Mouse (Mus musculus) thymus, adult 2 months (tissue): ENCODE data around the gene Cd151.

Experiments used
- CTCF ChIP-seq: fragments of 200-500 bp; IDR thresholded peaks from 2 replicates; pipeline ENCODE4 v1.5.1; 2012; ENCODE audit warnings: mild to moderate bottlenecking, control low read depth, low read length, moderate library complexity, borderline replicate concordance; ENCODE audit not compliant: control insufficient read depth, poor library complexity, insufficient read depth; ENCODE audit errors: extremely low read depth
- POLR2A ChIP-seq: fragments of 200-500 bp; IDR thresholded peaks from 2 replicates; pipeline ENCODE4 v1.6.1; 2012; ENCODE audit warnings: mild to moderate bottlenecking, low read length, control low read depth, moderate library complexity; ENCODE audit not compliant: control insufficient read depth, poor library complexity, insufficient read depth; ENCODE audit errors: extremely low read depth

DNA sequence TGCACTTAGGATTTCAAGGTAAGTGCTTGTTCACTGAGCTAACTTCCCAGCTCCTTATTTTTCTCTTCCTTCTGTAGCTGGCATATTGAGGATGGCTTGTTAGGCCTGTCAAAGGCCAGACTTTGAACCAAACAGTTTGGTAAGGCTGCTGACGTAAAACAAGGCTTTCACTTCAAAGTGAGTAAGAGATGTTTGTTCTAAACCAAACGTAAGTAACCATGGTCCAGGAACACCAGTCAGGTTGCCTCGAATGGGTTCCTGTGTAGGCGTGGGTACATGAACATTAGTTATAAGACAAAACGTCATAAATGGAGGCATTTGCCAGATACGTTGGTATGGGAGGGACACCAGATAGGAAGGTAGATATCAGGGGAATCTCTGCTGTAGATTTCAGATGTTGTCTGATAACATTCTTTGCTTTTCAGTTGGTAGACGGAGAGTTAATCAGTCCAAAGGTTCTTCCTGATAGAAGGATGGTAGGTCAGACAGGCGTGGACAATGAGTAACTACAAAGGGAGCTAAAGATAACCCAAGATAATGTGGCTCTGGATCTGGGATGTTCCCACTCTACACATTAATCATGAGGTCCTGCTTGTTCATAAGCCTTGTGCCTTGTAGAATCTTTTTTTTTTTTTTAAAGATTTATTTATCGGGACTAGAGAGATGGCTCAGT lies 47.0 kb upstream of the Cd151 start:
- TF ChIP-seq CTCF (no peak), POLR2A (no peak)
